Mouse (Mus musculus): ENCODE results near the gene Lama5. TPM values are rescaled to one million over a fixed set of nuclear protein-coding genes. Genes with fewer than 3 reads are reported as not detected.
"Not testable (repeated sequence)": the region's sequence is repeated elsewhere in the genome, so short reads cannot be mapped to it uniquely, and the experiment has no call there.

Gene Lama5
- total RNA-seq, 2 experiments from 2014 or later: 0.18 to 0.83 TPM

DNA sequence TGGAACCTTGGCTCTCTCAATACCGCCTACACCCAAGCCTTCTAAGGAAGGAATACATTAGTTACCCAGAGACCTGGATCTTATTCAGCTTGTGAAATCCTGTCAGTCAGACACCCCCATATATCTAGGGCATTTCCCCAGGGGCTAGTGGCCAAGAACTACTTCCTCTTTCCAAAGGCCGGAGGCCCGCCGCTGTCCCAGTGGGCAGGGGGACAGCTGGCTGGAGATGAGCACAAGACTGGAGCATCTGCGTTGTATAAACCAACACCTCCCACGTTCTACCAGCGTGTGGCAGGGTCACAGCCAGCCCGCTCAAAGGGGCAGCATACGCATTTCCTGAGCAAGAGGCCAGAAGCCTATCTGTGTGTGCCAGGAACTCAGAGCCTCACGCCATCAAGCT is 22.9 kb downstream of the Lama5 start:
- peak; percentile 72 for ATAC-seq (ENCODE audit: poor library complexity, severe bottlenecking)

DNA sequence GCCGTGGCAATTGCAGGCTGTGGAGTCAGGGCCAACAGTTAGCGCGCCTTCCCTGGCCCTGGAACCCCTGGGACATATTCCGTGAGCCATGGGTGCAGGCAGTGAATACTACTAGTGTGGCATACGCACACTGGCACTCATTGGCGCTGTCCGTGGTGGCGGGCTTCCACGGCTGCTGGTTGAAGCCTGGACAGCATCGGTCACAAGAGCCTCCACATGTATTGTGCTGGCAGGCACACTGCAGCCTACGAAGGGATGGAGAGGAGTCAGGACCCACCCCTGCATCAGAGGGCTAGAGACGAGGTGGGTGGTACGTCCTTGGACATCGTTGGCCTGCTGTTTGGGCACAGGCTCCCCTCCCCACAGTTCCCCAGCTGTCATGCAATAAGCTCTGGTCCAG is 23.4 kb downstream of the Lama5 start:
- ATAC-seq (ENCODE audit: poor library complexity, severe bottlenecking): no peak

DNA sequence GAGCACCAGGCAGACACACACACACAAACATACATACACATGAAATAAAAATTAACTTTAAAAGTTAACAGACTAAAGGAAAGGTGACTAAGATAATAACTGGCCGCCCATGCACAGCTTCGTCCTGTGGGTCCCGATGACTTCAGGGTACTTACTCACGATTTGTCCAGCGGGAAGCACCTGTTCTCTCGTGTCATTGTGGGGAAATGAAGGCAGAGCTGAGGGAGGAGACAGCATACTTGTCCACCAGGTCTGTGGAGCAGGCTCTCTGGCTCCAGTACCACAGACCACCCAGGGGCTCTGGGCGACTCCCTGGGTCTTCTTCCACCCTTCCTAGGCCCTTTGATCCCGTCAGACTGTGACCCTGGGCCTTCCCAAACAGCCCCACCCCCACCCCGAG is 24.4 kb downstream of the Lama5 start:
- ATAC-seq (ENCODE audit: poor library complexity, severe bottlenecking): no peak

DNA sequence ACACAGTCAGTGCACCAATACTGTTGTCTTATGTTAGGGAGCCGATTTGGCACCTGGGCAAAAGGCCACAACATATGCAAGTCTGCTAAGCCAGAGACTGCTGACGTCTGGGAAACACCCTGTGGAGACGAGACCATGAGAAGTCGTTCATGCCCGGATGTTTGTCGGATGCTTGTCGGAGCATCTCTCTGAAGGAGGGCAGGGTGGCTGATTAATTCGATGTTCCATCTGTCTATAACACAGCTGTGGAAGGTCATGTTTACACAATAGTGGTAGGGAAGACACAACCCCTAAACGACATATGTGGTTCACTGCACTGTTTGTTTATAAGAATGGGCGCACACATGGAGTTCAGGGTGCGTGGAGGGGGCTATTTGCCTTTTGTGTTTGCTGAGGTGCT is 25.0 kb downstream of the Lama5 start:
- ATAC-seq (ENCODE audit: poor library complexity, severe bottlenecking): no peak

DNA sequence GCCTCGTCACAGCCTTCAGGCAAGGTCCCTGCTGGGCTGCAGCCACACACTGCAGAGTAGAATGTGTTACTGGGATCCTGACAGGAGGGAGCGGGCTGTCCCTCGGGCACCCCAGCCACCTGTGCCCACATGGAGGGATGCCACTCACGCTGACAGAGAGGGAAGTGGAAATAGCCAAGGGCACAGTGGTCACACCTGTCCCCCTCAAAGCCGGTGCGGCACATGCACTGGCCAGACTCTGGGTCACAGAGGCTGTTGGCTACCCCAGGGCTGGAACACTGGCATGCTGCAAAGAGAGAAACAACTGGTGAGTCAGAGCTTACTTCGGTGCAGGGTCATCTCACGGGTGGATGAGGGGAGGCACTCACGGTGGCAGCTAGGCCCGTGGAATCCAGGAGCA is 26.9 kb downstream of the Lama5 start:
- no peak for ATAC-seq (ENCODE audit: poor library complexity, severe bottlenecking)

DNA sequence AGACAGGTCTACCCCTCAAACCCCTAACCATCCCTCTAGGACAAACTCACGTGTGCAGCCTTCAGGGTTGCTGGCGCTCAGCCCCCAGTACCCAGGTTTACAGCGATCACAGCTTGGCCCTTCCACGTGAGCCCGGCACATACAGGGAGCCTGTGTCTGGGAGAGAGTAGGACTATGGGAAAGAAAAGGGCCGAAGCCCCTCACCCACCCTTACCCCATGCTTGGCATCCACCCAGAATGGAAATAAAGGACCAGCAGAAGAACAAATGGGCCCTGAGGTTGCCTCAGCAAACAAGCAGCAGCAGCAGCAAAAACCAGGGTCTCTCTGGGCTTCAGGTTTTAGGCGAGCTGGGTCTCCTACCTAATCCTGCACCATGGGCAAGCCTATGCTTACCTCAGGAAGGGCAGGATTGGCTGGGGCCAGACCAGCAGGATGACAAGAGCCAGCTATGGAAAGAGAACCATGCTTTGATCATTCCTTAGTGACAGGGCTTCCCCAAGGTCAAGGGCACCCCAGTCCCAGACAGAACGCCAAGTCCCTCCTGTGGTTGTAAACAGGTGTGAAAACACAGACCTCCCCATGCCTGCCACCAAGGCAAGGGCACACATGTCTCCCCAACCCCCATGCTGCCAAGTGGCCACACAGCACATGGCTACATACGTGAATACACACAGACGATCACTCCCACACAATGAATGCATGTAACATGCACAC is 28.2 kb downstream of the Lama5 start:
- ATAC-seq (ENCODE audit: poor library complexity, severe bottlenecking): no peak

DNA sequence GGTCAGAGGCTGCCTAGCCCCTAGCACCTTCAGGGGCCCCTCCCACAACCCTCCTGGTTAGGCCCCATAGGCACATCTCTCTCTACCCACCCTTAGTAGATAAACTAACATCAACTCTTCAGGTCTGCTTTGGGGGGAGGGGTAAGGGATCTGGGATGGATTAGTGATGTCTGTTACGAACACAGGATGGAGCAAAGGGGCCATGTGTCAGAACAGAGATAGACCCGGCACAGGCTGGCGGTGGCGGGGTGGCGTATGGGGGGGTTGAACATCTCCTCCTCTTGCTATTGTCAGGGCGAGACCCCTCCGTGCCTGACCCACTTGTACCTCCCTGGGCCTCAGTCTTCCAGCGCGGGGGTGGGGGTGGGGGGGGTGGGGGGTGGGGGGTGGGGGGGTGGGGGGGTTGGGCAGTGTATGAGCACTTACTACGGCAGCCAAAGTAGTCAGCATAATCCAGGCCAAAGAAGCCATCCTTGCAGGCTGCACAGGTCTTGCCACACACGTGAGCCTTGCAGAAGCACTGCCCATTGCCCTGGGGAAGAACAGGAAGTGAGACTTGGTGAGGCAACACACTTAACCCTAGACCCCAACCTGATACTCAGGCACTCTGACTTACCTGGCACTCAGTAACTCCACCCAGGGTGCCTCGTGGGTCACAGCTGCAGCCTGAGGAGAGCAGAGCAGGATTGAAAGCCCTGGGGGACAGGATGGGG is 28.9 kb downstream of the Lama5 start:
- ATAC-seq (ENCODE audit: poor library complexity, severe bottlenecking): peak; percentile 91

DNA sequence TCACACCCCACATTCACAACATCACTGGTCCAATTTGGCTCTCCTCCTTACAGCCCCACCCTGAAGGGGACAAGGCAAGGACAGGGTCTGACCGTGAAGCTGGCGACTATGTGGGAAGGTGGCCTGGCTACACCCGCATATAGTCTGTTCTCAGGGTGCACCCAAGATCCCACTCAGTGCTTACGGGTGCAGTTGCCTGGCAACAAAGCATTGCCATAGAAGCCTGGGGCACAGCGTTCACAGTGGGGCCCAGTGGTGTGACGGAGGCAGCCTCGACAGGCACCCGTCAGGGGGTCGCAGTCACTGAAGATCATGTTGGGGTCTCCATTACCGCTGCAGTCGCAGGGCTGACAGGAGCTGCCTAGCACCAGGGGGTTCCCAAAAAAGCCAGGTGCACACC is 38.3 kb downstream of the Lama5 start:
- no peak for ATAC-seq (ENCODE audit: poor library complexity, severe bottlenecking)

DNA sequence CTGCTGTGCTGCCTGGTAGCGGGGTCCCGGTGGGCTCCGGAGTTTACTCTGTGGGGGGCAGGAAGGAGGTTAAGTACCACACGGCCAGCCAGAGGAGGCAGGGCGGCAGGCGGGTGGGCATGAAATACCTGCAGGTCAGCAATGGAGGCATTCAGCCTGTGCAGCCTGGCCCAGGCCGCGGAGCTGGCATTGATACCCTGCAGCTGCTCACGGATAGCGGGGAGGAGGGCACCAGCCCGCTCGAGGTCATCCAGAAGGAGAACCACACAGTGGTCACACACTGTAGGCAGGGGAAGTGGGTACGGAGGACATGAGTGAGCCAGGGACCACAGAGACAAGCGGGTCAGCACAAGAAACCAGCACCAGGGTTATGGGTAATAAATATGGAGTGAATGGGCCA is 40.0 kb downstream of the Lama5 start:
- ATAC-seq (ENCODE audit: poor library complexity, severe bottlenecking): no peak

DNA sequence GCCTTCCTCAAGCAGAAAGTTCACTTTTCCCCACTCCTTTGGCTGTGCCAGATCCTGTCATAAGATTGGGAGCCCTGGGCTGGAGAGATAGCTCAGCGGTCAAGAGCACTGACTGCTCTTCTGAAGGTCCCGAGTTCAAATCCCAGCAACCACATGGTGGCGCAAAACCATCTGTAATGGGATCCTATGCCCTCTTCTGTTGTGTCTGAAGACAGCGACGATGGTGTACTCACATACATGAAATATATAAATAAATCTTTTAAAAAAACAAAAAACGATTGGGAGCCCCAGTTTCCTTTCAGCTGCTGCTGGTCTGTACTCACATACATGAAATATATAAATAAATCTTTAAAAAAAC is 40.9 kb downstream of the Lama5 start:
- ATAC-seq (ENCODE audit: poor library complexity, severe bottlenecking): no peak

DNA sequence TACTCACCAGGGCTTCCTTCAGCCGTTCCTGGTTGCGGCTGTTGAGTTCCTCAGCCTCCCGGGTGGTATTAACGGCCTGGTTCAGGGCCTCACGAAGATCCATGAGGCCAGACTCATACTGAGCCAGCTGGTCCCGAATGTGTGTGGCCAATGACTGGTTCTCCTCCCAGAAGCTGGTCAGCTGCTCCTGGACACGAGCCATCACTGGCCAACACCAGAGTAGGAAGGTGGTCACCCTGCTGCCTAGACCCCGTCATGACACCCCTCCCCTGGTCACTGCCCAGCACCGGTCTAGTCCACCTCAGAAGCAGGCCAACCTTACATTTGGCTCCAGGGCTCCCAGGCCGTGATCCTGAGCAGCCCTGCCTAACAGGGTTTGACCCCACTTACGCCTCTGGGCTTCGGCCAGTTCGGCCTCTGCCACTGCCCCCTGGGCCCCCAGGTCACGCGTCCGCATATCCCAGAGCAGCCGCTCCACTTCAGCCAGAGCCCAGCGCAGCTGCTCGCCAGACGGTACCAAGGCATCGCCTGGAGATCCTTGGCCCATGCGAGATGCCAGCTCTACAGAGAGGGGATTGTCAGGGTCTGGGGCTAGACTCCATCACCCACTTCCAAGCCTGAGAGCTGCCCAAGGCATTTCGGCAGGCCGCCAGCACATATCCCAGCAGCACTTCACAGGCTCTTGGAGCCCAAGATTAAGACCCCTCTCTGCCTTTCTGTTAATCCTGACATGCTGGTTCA is 41.5 kb downstream of the Lama5 start:
- ATAC-seq (ENCODE audit: poor library complexity, severe bottlenecking): no peak

DNA sequence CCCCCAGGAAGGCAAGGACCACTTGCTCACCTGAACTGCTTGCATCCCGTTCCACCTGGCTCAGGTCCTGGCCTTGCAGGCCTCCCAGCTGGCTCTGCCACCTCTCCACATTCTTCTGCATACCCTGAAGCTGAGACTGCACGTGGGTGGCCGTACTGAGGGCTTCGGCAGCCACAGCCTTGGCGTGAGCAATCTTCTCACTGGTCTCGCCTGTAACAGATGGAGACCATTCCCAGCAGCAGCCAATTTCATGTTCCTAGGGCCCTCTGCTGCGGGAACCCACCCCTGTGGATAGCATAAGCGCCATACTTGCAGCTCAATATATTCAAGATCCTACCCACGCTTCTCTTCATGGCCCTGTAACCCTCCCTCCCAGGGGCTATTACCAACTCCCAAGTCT is 44.1 kb downstream of the Lama5 start:
- ATAC-seq (ENCODE audit: poor library complexity, severe bottlenecking): no peak

DNA sequence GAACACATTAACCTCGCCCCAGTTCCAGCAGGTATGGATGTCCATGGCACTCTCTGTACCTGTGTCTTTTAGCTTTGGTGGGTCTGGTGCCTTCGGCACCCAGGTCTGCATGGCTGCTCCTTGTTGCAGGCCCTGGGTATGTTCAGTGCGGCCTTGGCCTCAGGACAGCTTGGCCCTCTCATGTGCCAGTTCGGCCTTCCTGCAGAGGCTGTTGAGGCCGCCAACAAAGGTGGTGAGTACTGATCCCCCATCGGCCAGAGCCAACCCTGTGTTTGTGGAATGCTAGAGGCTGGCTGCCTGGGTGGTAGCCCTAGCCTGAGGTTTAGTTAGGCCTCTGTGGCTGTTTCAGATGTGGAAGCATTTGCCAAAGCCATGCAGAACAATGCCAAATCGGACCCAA is 49.9 kb downstream of the Lama5 start:
- no peak for ATAC-seq (ENCODE audit: poor library complexity, severe bottlenecking)

DNA sequence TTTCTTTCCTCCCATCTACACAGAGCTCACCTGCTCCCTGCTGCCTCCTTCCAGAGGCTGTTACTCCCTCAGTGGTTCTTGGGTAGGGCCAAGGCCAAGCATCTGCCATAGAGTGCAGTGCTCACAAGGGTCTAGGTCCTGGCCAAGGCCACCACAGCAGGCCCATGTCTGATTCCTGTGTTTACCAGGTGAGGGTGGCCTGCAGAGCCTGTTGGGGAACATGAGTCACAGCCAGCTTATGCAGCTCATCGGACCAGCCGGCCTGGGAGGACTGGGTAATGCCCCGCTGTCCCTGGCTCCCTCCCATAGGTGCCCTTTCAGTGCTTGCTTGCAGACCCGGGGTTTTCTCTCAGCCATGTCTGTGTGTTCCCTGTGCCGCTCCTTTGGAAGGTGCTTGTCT is 51.5 kb downstream of the Lama5 start:
- no peak for ATAC-seq (ENCODE audit: poor library complexity, severe bottlenecking)

DNA sequence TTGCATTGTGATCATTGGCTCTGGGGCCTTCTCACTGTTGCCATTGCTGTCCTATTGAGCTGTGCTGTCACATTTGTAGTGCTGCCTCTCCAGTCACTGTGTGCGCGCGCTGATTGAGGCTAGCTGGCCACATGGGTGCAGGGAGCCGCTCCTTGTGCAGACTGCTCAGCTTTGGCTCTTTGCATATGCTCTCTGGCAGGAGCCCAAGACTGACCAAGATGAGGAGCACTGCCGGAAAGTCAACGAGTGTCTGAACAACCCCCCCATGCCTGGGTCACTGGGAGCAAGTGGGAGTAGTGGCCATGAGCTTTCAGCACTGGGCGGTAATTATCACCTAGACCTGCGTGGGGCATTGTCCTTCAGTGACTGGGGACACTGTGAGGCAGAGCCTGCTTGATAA is 51.9 kb downstream of the Lama5 start:
- ATAC-seq (ENCODE audit: poor library complexity, severe bottlenecking): not testable (repeated sequence)

DNA sequence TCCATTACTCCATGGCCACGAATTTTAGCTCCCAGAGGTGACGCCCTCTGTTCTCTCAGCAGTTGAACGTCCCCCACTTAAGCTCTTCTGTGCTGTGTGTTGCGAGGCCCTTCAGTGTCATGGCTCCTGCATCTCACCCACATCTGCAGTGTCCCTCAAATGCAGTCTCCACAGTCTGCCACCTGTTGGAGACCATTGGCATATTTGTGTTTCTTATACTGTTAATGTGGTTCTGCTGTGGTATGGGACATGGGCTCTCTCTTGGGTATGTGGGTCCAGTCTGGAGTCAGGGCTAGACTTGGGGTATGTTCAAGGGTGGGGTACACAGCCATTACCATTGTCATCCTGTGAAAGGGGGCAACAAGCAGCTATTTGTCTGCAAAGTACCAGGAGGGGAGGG is 52.5 kb downstream of the Lama5 start:
- ATAC-seq (ENCODE audit: poor library complexity, severe bottlenecking): no peak

DNA sequence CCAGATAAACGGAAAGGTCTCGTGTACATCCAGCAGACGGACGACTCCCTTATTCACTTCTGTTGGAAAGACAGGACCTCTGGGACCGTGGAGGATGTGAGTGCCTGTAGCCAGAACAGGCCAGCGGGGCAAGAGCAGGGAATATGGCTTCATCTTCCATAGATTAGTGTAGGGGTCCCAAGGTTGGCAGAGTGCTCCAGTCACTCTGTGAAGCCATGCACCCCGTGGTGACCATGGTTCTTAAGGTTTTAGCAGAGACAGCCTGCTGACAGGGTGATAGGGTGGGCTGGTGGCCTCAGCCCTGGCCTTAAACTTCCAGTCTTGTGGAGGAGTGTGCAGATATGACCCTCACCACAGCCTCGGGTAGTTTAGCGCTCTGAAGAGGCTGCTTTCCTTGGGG is 53.5 kb downstream of the Lama5 start:
- ATAC-seq (ENCODE audit: poor library complexity, severe bottlenecking): no peak

DNA sequence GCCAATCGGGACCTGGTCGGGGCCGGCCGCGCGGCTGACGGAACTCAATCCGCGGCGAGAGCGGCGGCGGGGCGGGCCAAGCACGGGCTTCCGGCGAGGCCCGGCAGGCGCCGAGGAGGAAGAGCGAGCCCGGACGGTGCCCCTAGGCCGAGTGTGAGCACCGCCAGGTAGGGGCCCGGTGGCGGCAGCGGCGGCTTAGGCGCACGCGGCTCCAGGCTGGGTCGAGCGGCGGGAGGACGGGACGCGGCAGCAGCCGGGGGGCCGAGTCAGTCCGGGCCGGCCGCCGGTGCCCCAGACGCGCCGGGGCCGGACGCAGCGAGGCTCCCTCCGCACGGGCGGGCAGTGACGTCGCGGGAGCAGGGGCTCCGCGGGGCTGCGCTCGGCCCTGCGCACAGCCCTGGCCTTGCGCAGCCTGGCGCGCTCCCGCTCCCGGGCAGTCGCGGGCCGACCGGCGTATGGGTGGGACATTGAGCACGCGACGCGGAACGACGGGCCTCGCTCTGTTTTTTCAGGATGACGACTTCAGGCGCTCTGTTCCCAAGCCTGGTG is 54.1 kb downstream of the Lama5 start:
- peak; percentile 25 for ATAC-seq (ENCODE audit: poor library complexity, severe bottlenecking)

DNA sequence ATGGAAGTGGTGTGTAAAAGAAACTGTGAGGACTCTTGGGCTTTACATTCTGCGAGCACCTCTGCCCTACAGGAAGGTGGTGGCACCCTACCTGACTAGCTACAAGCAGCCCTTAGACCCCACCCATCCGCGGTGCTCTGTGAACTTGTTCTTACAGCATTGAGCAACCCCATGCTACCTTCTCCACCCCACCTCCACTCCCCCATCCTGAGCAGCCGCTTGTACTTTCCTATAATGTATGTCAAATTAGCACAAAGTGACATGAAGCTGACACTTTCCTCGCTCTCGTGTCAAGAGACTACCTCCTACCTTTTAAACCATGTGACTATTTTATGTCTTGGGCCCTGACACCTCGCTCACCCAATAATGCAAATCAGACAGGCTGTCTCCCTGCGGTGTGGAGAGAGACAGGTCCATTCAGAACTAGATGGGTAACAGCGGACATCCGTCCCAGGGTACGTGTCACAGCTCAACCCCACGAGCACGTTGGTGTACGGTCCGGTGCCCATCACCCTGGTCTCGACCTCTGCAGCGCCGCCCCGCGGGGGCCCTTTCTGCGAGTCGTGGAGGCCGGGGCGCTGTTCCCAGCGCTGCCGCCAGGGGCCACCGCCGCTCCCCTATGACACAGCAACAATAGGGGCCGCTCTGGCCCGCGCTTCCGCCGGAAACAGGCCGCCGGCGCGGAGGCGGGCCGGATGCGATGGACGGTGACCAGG is 54.7 kb downstream of the Lama5 start, which contains the start of gene Adrm1:
Gene Adrm1, plus strand, starts transcription at position 680 of the 716 bp plus-strand sequence.
- ATAC-seq (ENCODE audit: poor library complexity, severe bottlenecking): peak; percentile 90

DNA sequence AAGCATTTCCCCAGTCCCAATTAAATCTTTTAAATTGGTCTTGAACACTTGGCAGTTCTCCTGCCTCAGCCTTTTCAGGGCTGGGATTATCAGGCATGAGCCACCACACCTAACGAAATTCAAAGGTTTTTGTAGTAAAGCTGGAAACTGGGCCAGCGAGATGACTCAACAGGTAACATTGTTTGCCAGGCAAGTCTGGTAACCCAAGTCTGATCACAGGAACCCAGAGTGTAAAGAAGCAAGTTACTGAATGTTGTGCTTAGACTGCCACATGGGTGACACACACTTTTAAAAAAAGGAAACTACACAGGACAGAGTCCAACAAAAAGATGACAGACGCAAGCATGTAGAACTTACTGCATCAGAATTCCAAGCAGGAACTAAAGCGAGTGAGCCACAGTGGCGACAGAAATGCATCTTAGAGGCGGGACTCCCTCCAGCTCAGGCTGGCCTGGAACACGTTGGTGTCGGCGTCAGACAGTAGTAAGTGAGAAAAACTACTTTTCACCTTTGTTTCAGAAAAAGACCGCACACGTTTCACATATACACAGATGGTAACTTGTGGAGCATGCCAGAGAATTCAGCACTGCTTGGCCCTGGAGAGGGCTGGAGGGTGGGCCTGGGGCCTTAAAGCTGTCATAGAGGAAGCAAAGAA is 55.4 kb downstream of the Lama5 start:
- no peak for ATAC-seq (ENCODE audit: poor library complexity, severe bottlenecking)

DNA sequence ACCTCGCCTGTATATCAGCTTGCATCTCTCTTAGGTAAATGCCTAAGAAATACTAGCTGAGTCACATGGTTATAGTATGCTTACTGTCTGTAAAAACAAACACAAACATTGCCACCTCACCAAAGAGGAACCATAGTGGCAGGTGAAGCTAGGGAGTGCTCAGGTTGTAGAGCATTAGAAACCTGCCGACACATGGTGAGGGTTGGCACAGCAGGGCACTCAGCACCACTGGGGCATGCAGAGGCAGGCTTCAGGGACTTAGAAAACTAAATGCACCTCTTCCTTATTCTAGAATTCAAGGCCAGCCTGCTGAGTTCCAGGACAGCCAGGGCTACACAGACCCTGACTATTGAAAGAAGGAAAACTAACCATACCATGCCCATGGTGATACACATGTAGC is 58.8 kb downstream of the Lama5 start:
- no peak for ATAC-seq (ENCODE audit: poor library complexity, severe bottlenecking)

All from megakaryocyte, adult 5-6 weeks (primary cell).